Mouse (Mus musculus): ENCODE results near the gene Ift27. TPM values are rescaled to one million over a fixed set of nuclear protein-coding genes. Genes with fewer than 3 reads are reported as not detected.
A peak's percentile ranks its signal among the peaks of the same experiment; 100 is the strongest.

Gene Ift27
- polyA plus RNA-seq, 1 experiment: 27.5 TPM

DNA sequence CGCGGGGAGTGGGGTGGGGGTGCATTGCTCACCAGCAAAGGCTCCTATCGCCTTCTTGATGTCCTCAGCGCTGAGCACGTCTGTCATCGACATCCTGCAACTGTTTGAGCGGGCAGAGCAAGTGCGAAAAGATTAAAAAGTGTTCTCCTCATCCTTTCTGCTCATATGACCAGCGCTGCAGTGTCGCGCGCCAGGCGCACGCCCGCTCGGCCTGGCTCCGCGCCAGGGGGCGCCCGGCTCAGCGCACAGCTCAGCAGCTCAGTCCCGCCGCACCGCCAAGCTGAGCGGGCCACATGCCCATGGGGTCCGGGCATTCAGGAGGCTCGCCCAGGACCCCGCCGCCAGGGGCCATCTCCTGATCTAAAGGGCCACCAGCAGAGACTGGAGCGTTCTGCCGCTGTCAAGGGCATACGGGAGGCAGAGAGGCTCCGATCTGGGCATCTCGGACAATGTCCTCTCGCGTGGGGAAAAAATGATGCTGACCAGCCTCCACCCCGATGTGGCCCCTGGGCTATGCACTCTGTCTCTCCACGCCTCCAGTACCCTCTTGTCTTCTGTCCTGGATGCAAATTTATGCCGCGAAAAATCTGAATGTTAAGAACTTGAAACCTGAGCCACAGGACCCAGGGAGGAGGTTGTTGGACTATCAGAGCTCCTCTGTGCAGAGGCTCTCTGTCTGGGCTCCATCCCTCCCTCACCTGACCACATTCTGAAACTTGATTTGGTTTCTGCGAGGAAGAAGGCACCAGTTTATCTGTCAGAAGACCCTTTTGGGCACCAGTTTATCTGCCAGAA lies 30.3 kb upstream of the Ift27 start:
- no peak for TF ChIP-seq CTCF (IDR thresholded peaks at IDR 0.05; ENCODE audit: extremely low read depth, insufficient read depth, insufficient read length, insufficient replicate concordance)
- no peak for TF ChIP-seq POLR2A (IDR thresholded peaks at IDR 0.05; ENCODE audit: low read depth, low read length)
- Histone ChIP-seq H3K4me1 (ENCODE audit: control insufficient read depth, insufficient read depth, insufficient read length) (no peaks in the 10 kb centered on the region), H3K4me3 (ENCODE audit: extremely low read depth, insufficient read depth, insufficient read length) (no peak overlapping the region), H3K27ac (ENCODE audit: insufficient read depth, low read length) (no peak overlapping the region), H3K36me3 (ENCODE audit: control insufficient read depth, insufficient read depth, low read length) (no peaks in the 10 kb centered on the region), H3K27me3 (ENCODE audit: control insufficient read depth, insufficient read depth, low read length) (peaks cover 6% of the 10 kb centered on the region)
- WGBS: 4% methylated on average over 41 of the region's 41 CpGs
- DNase-seq (ENCODE audit: low read depth in 1 of 2, low spot score in 2 of 2): peak in 1 of 2 experiments; percentile 6

GRCm38 (mm10) chr15:78195096-78195880 lies 21.4 kb upstream of the Ift27 start:
- TF ChIP-seq POLR2A (IDR thresholded peaks at IDR 0.05; ENCODE audit: low read depth, low read length) (no peak), CTCF (IDR thresholded peaks at IDR 0.05; ENCODE audit: extremely low read depth, insufficient read depth, insufficient read length, insufficient replicate concordance) (no peak)
- Histone ChIP-seq H3K4me3 (ENCODE audit: extremely low read depth, insufficient read depth, insufficient read length) (no peak overlapping the region), H3K27ac (ENCODE audit: insufficient read depth, low read length) (no peak overlapping the region), H3K36me3 (ENCODE audit: control insufficient read depth, insufficient read depth, low read length) (no peaks in the 10 kb centered on the region), H3K4me1 (ENCODE audit: control insufficient read depth, insufficient read depth, insufficient read length) (no peaks in the 10 kb centered on the region), H3K27me3 (ENCODE audit: control insufficient read depth, insufficient read depth, low read length) (no peaks in the 10 kb centered on the region)
- 83% methylated on average over 28 of the region's 28 CpGs for WGBS
- DNase-seq (ENCODE audit: low read depth in 1 of 2, low spot score in 2 of 2): no peak

DNA sequence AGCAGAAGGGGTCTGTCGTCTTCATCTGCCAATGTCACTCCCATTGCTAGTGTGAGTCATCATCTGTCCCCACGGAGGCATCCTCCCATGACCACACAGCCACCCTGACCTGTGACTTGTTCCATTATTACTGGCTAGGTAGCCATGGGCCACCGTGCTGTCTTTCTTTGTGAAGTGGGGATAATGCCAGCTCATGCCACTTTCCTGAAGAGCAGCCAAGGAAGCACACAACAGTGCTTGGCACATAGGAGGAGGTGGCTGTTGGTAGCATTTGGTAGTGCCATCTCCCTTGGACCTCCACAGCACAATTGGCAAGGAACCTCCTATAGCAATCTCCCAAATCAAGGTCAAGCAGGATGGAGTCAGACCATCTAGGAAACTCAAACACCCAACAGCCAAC lies 20.4 kb upstream of the Ift27 start:
- Histone ChIP-seq H3K27me3 (ENCODE audit: control insufficient read depth, insufficient read depth, low read length) (no peaks in the 10 kb centered on the region), H3K4me3 (ENCODE audit: extremely low read depth, insufficient read depth, insufficient read length) (no peak overlapping the region), H3K27ac (ENCODE audit: insufficient read depth, low read length) (no peak overlapping the region), H3K36me3 (ENCODE audit: control insufficient read depth, insufficient read depth, low read length) (no peaks in the 10 kb centered on the region), H3K4me1 (ENCODE audit: control insufficient read depth, insufficient read depth, insufficient read length) (no peaks in the 10 kb centered on the region)
- 57% methylated on average over 3 of the region's 3 CpGs for WGBS
- no peak for DNase-seq (ENCODE audit: low read depth in 1 of 2, low spot score in 2 of 2)
- TF ChIP-seq CTCF (IDR thresholded peaks at IDR 0.05; ENCODE audit: extremely low read depth, insufficient read depth, insufficient read length, insufficient replicate concordance): no peak
- no peak for TF ChIP-seq POLR2A (IDR thresholded peaks at IDR 0.05; ENCODE audit: low read depth, low read length)

- no peaks in the 10 kb centered on the region for H3K36me3 ChIP-seq (ENCODE audit: control insufficient read depth, insufficient read depth, low read length)
- no peak overlapping the region for H3K4me3 ChIP-seq (ENCODE audit: extremely low read depth, insufficient read depth, insufficient read length)
- WGBS: 90% methylated on average over 7 of the region's 7 CpGs
- H3K4me1 ChIP-seq (ENCODE audit: control insufficient read depth, insufficient read depth, insufficient read length): no peaks in the 10 kb centered on the region
- no peak for DNase-seq (ENCODE audit: low read depth in 1 of 2, low spot score in 2 of 2)
- TF ChIP-seq POLR2A (IDR thresholded peaks at IDR 0.05; ENCODE audit: low read depth, low read length) (no peak), CTCF (IDR thresholded peaks at IDR 0.05; ENCODE audit: extremely low read depth, insufficient read depth, insufficient read length, insufficient replicate concordance) (no peak)
- H3K27me3 ChIP-seq (ENCODE audit: control insufficient read depth, insufficient read depth, low read length): no peaks in the 10 kb centered on the region
- H3K27ac ChIP-seq (ENCODE audit: insufficient read depth, low read length): no peak overlapping the region
Measured at GRCm38 (mm10) chr15:78189636-78190035, 15.7 kb upstream of the Ift27 start.

GRCm38 (mm10) chr15:78188546-78188945 lies 14.6 kb upstream of the Ift27 start:
- TF ChIP-seq CTCF (IDR thresholded peaks at IDR 0.05; ENCODE audit: extremely low read depth, insufficient read depth, insufficient read length, insufficient replicate concordance): no peak
- TF ChIP-seq POLR2A (IDR thresholded peaks at IDR 0.05; ENCODE audit: low read depth, low read length): no peak
- Histone ChIP-seq H3K4me3 (ENCODE audit: extremely low read depth, insufficient read depth, insufficient read length) (no peak overlapping the region), H3K27ac (ENCODE audit: insufficient read depth, low read length) (no peak overlapping the region), H3K27me3 (ENCODE audit: control insufficient read depth, insufficient read depth, low read length) (no peaks in the 10 kb centered on the region), H3K36me3 (ENCODE audit: control insufficient read depth, insufficient read depth, low read length) (no peaks in the 10 kb centered on the region), H3K4me1 (ENCODE audit: control insufficient read depth, insufficient read depth, insufficient read length) (no peaks in the 10 kb centered on the region)
- WGBS: 77% methylated on average over 3 of the region's 3 CpGs
- no peak for DNase-seq (ENCODE audit: low read depth in 1 of 2, low spot score in 2 of 2)

- H3K27ac ChIP-seq (ENCODE audit: insufficient read depth, low read length): no peak overlapping the region
- TF ChIP-seq CTCF (IDR thresholded peaks at IDR 0.05; ENCODE audit: extremely low read depth, insufficient read depth, insufficient read length, insufficient replicate concordance) (no peak), POLR2A (IDR thresholded peaks at IDR 0.05; ENCODE audit: low read depth, low read length) (no peak)
- H3K36me3 ChIP-seq (ENCODE audit: control insufficient read depth, insufficient read depth, low read length): no peaks in the 10 kb centered on the region
- 79% methylated on average over 5 of the region's 5 CpGs for WGBS
- no peaks in the 10 kb centered on the region for H3K4me1 ChIP-seq (ENCODE audit: control insufficient read depth, insufficient read depth, insufficient read length)
- H3K4me3 ChIP-seq (ENCODE audit: extremely low read depth, insufficient read depth, insufficient read length): no peak overlapping the region
- DNase-seq (ENCODE audit: low read depth in 1 of 2, low spot score in 2 of 2): no peak
- no peaks in the 10 kb centered on the region for H3K27me3 ChIP-seq (ENCODE audit: control insufficient read depth, insufficient read depth, low read length)
Measured at GRCm38 (mm10) chr15:78186906-78187305, 13.0 kb upstream of the Ift27 start.
